Mouse (Mus musculus) neutrophil, adult 83 days (primary cell): Measurements from ENCODE around the gene Sema3e. TPM values are rescaled to one million over a fixed set of nuclear protein-coding genes. Genes with fewer than 3 reads are reported as not detected.

Experiments used
- total RNA-seq, 2 experiments: library from RNA; stranded (reverse); gene quantifications; one replicate each; pipeline ENCODE4 v1.2.4; 2023

Gene Sema3e
- total RNA-seq: not detected

DNA sequence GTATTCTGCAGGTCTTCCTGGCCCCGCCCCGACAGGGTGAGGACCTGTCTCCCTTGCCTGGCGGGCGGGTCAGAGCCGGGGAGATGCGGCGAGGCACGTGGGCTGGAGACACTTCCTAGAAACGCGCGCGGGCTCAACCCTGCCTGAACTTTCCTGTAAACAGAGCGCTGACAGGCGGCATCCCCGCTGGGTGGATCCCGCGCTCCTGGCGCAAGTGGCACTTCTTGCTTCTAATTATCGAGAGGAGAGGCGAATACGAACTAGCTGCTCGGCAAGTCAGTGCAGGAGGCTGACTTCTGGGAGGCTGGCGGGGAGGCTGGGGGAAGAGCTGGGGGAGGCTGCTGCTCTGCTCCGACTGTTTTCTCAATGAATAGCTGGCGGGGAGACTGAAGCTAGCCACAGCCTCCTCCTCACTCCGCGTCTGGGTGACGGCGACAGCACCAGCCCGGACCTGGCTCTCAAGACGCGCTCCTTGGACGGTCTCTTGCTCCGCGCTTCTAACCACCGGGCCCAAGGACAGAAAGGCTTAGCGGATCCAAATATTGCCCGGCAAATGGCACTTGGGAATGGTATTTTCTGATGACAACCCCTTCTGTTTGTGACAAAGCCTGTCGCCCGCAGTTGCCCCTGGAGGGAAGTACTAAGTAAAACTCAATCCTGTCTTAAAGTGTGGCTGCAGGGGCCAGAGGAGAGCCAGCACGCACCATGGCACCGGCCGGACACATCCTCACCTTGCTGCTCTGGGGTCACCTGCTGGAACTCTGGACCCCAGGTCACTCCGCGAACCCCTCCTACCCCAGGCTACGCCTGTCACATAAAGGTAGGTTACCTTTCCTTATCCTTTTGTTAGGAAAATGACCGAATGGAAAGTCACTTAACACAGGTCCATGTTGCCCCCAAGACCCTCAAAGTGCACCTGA is at the start of gene Sema3e:
Sema3e (plus strand) TSS at position 72 of the 920 bp plus-strand sequence.

Other genes starting within 250 kb of the Sema3e start
- not detected for gene Speer3, start 233.7 kb upstream of the Sema3e start, total RNA-seq